Mouse (Mus musculus) erythroblast, embryonic 14.5 days (primary cell): ENCODE measurements around the gene Rbm20.

ENCODE experiments used
- GATA1 ChIP-seq: IDR thresholded peaks from 2 replicates; pipeline ENCODE4 v1.6.1; 2012; ENCODE audit warnings: low read length, inconsistent platforms, mixed read lengths
- TAL1 ChIP-seq: IDR thresholded peaks from 3 replicates; pipeline ENCODE4 v1.6.1; 2012; ENCODE audit warnings: low read length, inconsistent platforms, mixed read lengths

GRCm38 (mm10) chr19:53727277-53727676 is 50.2 kb downstream of the Rbm20 start:
- TF ChIP-seq GATA1 = no peak
- no peak for TF ChIP-seq TAL1
